Mouse (Mus musculus) heart, adult 11 months (tissue): ENCODE measurements at regions not wholly inside any gene's neighbourhood (a gene's known extent, or its start where the extent isn't known, plus 50 kb on each side); places are given as distances from the start of the nearest gene placed in this dataset.

Experiments
- DNase-seq: peaks from one replicate; pipeline ENCODE4 v3.0.0; 2022

DNA sequence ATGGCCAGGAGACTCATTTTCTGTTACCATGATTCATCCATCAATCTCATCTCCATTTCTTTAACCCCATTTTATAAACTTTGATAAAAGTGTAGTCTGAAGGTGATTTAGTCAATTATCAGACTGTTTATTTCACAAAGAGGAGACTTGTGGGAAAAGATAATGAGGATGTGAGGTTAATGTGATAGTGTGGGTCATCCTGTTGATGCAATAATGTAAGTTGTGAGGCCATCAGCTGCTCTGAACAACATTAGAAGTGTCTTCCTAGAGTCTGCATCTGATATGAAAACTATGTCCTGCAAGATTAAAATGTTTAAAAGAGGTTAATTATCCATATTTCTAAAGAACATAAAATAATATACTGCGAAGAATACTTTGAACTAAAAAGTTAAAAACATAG, 842.8 kb downstream of the Pcdh17 start:
- no peak for DNase-seq

DNA sequence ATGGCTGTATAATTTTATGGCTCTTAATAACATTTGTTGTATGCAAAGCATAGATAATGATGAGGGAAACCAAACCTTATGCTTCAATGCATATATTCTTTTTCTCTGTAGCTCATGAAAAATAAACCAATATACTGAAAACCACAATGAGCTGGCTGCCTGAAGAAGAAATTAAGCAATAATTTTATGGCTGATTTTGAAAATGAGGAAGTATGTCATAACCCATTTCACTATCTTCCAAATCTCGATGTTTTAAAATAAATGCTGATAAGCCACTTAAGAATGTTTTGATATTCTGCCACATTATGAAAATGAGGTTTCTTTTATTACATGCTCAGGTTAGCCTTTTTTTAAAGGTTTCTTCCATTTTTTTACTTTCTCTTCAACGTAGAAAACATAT, 844.1 kb downstream of the Pcdh17 start:
- DNase-seq, result no peak

DNA sequence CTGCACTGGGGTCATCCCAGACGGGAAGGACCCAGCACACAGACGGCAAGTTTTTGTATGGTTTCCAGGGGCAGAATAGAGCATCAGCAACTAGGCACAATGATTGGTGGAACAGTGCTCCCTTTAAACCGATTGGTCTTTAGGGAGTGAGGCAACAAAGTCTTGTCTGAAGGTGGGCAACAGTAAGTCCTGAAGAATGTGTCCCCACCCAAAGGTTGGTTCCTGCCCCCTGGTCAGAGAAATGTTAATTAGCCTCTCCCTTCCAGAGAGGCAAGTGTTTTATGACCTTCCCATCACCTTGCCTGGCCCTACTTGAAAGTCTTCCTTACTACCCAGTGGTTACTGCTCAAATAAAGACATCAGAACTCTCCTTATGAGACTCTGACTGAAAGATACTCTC, 855.6 kb downstream of the Pcdh17 start:
- no peak for DNase-seq

DNA sequence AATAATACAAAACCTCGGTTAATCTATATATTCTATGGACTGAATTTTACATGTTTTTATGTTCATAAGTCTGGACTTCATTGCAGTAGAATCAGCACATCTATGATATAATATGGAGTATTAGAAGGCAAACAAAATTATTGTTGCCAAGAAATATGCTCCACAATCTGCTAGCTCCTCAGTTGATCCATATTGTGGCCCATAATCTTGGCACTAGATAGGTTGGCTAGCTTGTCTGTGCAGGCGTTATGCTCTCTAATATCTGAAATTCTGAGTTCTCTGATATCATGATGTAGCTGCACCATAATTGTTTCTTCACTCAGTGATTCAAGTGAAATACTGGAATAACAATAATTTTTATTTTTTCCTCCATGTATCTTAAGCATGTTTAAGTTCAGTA, 877.3 kb downstream of the Pcdh17 start:
- DNase-seq, result no peak

DNA sequence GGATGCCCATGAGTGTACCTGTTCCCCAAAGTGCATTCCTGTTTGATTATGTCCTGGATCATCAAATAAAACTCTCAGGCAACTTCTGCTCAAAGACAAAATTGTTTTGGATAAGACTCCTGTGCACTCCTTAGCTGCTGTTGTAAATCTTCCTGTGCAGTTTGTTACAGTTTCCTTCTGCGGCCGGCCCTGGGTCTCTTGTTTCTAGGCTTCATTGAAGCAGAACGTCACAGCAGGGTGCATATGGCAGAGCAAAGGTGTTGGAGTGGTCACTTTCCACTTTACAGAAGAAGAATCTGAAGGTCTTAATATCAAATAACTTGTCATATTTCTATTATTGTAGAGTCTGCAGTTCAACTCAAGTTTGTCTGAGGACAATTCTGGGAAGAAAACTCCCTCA, 889.9 kb downstream of the Pcdh17 start:
- no peak for DNase-seq

DNA sequence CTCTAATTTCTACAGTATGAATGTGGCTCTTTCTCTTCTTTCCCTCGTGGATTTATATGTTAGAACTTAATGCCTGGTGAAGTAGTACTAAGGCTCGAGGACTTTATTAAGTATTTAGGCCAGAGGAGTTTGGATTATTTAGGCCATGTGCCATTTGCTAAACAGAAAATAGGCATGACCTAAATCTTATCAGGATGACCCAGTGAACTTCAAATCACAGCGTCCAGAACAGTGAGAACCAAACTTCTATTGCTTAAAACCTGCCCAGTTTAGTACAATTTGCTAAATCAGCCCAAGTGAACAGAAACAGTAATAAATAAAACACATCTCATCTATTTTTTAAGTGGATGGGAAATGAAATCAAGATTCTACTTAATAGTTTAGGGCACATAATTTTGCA, 893.8 kb downstream of the Pcdh17 start:
- no peak for DNase-seq

DNA sequence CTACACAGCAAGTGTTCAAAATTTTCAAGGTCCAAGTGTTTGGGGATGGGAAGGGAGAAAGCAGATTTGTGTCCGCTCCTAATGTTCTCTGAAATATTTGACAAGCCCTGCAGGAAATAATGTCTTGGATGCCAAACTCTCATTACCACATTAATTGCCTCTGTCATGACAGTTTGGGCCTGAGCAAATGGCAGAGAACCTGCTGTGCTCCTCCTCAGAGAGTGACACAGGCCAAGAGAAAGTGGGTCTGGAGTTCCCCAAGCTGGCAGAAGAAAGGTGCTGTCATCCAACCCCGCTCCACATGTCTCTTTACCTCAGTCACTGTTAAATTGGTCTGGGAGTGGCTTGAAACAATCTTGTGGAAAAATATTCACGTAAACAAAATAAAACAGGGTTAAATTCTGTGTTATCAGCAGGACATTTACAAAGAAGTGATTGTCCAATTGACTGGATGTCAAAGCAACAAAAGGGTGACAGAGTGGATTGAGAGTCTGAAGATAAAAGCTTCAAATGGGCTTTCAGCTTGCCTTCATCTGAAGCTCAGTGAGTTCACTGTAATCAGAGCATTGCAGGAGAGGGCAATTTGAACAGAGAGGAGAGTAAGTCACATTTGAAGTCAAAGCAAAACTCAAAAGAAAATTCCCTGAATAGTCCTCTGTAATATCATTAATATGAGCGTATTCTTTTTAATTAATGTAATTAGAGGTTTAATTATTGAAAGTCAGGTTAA, 911.4 kb downstream of the Pcdh17 start:
- peak; percentile 37 for DNase-seq

DNA sequence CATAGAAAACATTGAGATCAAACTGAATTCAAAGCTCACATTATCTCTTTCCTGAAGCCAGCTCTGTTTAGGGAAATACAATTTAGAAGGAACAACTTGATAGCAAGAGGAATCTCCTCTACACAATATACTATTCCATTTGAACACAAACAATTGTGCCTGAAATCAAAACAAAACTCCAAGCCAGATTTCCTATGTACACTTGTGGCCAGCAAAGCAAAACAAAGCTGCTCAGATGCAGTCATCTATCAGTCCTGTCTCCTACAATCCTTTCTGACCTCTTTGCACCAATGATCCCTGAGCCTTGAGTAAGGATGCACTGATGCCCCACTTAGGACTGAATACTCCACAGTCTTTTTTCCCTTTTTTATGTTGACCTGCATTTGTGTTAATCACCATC, 920.2 kb downstream of the Pcdh17 start:
- no peak for DNase-seq

DNA sequence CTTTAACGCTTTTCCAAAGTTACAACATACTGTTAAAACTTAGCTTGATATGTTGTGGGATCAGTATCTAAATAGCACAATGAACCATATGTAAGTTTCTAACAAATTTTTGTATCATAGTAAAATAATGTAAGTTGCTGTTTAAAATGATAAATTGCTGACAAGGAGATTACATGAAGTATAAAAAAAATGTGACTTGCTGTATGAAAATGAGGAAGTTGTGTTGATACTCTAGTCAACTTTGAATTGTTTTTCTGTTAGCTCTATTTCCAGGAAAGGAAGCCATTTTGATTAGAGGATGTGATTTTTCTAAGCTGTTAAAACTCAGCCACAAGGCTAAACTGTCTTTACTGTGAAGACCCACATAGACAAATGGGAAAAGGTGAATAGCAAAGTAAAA, 929.9 kb downstream of the Pcdh17 start:
- no peak for DNase-seq

DNA sequence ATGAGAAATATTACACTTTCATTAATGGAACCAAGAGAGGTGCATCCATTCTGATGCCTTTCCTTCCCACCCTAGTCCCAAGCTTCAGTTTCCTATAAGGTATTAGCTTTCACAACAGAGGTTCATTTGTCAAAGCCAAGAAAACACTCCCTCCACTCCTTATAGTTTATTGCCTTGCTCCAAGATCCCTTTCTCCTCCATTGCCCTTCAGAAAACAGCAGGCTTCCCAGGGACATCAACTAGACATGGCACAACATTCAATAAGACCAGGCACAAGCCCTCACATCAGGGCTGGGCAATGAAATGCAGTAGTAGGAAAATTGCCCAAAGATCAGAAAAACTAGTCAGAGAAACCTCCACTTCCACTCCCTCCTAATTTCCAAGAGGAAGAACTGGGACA, 960.3 kb downstream of the Pcdh17 start:
- DNase-seq, result no peak
